Mouse (Mus musculus) adrenal gland, postnatal 4 days (tissue): ENCODE measurements around the gene Clybl. TPM values are rescaled to one million over a fixed set of nuclear protein-coding genes. Genes with fewer than 3 reads are reported as not detected.

Experiments
- DNase-seq, 2 experiments: peaks; one replicate each; pipeline ENCODE4 v3.0.0; 2021 to 2022; ENCODE audit warnings: low spot score in 2 of 2, mixed read lengths in 2 of 2
- long read RNA-seq, 2 experiments: library from polyadenylated mRNA; stranded (forward); transcript quantifications; one replicate each; pipeline ENCODE4 v2.0.0; 2021
- total RNA-seq, 2 experiments: library from RNA; stranded (reverse); gene quantifications; 2 replicates each; pipeline ENCODE4 v1.2.3; 2021

The Clybl gene
- total RNA-seq: 10 to 100 TPM; 42.9 to 48.9 TPM
- long read RNA-seq, experiment 1, transcript Clybl-201 (8 exons, 1,231 nt): major isoform, 81 of 116 reads
- long read RNA-seq, experiment 1, partial matches to known transcripts: 19 of 116 reads
- long read RNA-seq, experiment 1, other reads (novel, unspliced or antisense): 16 of 116 reads
- long read RNA-seq, experiment 2, transcript Clybl-201 (8 exons, 1,231 nt): major isoform, 62 of 84 reads
- long read RNA-seq, experiment 2, partial matches to known transcripts: 14 of 84 reads
- long read RNA-seq, experiment 2, other reads (novel, unspliced or antisense): 8 of 84 reads

DNA sequence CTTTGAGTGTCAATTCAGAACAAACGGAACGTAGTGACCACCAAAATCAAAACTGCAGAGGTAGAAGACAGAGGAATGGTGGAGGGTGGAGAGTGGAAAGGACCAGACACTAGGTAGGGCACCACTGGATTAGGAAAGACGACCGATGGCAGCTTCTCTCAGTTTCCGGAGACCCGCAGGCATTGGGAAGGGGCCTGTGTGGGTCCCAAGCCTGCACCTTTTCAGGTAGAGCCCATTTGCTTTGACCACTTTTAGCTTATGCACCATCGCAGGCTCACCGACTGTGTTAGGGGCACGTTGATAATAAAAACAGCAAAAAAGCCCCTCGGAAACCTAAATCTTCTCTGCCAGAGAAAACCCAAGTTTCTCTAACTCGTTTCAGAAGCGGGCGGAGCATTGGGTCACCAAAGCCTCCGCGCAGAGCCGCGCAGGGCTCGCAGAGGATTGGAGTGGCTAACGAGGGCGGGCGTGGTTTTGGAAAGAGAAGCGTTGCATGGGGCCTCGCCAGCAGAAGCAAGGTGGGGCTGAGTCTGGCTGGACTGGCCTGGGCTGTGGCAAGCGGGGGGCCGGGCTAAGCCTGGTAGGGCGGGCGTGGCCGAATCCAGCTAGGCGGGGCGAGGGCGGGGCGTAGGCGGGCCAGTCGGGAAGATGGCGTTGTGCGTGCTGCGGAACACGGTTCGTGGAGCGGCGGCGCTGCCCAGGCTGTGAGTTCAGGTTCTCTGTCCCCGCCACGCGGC lies at the start of gene Clybl:
Gene Clybl, plus strand, starts transcription at position 627 of the 737 bp plus-strand sequence.
- peak; percentile 91 to 95 for DNase-seq

DNA sequence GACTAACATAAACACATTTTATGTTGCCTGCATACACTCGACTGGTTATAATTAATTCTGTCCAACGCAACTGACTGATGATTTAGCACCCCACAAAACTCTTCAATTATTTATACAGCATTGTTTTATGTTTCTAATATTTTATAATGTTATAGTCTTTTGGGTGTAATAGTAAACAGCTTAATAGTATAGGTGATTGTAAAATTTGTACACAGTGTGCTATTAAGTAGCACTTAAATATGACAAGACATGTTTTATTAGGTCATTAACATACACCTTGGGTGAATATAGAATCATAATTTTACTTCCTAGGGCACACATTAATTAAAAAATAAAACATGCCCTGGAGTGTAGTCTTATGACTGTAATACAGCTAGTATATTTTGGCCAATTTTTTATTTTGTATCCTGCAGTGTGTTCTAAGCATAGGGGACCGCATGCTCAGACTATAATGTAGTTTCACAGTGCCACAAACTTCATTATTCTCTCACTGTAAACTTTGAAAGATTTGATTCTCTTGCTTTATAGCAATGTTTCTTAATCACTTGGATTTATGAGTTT lies 45.1 kb upstream of the Clybl start:
- no peak for DNase-seq

DNA sequence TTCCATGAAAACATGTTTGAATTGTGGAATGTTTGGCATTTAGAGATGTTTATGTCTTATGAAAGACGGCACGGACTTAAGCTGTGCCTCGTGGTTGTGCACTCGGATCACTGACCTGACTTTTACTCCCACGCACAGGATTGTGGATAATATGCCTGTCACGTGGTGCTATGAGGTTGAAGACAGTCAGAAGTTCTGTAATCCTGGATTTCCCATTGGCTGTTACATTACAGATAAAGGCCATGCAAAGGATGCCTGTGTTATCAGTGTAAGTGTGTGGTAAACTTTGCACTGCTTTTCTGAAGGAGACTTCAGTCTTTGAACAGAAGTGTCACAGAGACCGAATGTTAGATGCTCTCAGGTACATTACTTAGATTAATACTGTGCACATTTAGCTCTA lies 44.3 kb upstream of the Clybl start:
- no peak for DNase-seq

- DNase-seq: no peak
Observed at GRCm38 (mm10) chr14:122140126-122140525, 41.4 kb upstream of the Clybl start.

DNA sequence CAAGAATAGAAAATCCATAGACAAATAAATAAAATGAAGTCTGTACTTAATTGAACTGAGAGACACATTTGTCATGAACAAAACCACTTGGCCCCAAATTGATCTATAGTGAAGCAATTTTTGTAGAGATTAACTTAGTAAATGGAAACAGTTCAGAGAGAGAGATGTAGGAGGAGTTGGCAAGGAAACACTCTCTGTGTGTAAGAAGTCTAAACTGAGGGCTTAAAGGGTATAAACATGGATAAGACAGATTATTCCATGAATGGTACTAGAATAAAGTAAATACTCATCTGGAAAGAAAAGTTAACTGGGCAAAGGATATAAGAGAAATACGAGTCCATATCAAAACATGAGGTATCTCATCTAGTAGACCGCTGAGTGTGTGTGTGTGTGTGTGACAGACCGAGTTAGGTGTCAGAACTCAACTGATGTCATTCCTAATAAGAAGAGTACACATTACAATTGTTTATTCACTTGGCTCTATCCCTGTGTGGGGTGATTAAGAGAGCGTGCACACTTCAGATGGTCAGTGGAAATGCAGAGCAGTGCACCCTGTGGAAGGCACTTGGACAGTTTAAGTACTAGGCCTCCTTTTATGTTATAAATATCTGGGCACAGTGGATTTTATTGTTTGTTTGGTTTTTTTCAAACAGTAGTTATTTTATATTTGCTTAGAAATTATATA lies 37.8 kb upstream of the Clybl start:
- DNase-seq: no peak

DNA sequence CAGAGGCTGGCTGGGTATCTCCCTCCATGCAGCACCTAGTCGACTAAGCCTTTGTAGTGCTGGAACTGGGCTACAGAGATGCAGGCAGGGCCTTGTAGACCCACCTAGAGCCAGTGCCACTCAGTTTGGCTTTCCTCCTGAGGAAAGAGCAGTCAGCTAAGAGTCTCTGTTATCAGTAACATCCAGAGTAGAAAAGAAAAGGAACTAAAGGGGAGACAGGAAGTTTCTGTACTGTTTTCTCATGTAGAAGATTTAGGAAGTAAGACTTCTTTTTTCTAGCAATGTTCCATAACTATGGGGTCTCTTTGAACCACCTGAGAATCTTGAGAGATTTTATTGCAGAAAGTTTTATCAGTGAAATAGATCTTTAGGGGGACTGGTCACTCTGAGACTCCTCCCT lies 36.1 kb upstream of the Clybl start:
- DNase-seq: no peak

GRCm38 (mm10) chr14:122150616-122151015 lies 30.9 kb upstream of the Clybl start:
- DNase-seq: no peak

GRCm38 (mm10) chr14:122157738-122158137 lies 23.8 kb upstream of the Clybl start:
- no peak for DNase-seq

GRCm38 (mm10) chr14:122160916-122161315 lies 20.6 kb upstream of the Clybl start:
- DNase-seq: no peak

- no peak for DNase-seq
Observed at GRCm38 (mm10) chr14:122168912-122169311, 12.6 kb upstream of the Clybl start.

DNA sequence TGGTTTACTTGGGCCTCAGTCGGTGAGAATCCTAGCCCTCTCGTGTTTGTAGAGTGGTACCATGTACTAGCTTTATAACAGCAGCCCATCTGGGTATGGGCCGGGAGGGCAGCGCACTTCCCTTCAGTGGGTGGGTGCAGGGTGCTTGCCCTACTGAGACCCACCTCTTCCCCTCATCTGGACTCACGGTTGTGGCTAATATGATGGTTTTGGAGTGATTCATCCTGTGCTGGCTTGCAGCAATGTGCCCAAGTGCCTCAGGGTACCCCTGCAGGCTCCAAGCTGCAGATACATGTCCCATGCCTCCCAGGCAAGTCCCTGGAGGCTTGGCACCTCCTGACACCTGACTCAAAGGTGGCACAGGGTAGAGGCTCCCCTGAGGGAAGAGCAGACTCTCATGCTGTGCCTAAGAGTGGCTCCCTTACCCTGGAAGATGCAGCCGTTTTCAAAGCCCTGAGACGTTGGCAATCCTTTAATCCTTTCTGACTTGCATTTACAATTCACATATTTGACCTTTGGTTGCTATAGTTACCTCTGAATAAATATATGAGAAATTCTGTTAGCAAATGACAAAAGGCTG lies 11.2 kb upstream of the Clybl start:
- no peak for DNase-seq

DNA sequence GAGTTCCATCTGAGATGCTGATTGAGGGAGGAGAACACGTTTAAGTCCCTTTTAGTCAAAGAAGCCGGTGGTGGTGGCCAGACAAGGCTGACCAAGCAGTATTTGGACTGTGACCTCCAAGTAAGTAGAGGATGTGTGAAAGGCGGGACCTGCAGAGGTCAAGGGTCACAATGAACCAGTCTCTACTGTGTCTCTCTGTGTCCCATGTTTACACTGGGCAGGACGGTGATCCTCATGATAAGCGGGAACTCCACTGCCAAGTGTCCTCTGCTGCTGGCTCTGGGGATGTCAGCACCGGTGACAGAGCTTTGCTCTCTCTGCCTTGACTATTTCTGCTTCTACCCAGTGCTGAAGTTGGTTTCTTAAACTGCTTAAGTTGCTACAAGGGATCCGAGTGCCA lies 10.5 kb upstream of the Clybl start:
- DNase-seq: no peak

DNA sequence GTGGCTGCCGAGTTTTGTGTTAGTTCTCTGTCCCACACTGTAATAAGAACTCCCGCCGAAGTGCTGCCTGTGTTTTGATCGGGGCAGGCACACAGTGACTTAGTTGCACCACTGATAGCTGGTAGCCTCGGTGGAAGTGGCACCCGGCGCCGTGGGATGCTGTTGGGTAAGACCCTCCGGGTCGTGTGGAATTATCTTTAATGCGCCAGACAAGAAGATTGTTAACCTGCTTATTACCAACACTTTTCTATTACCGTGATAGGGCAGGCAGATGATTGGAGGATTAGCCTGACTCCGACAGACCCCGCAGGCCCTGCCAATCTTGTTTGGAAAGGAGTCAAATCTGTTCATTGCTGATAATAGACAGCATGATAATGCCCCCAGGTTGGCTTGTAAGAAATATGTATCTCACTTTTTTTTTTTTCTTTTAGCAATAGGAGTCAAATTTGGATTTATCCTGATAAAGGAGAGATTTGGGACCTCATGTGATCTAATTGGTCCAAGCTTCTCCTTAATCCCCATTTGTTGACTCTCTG lies 5.2 kb upstream of the Clybl start:
- DNase-seq: no peak

- DNase-seq: no peak
Observed at GRCm38 (mm10) chr14:122179262-122179661, 2.2 kb upstream of the Clybl start.

- DNase-seq: peak in 1 of 2 experiments; percentile 22
Observed at GRCm38 (mm10) chr14:122181815-122182157, 282 bp downstream of the Clybl start.

DNA sequence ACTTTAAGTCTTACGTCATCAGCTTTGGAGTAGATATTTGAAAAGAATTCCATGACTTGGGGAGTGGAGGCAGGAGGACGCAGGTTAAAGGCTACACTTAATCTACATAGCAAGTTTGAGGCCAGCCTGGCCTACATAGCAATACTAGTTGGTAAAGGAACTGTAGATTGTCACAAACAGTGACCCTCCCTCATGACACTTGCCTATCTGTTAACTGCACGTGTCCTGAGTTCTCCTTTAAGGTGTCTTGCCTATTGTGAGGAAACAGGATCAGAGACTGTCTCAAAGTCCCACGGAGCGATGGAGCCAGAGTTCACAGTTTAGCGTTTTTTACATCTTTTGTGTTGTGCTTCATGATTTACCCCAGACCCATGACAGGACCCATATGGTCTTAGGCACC lies 716 bp downstream of the Clybl start:
- no peak for DNase-seq

- no peak for DNase-seq
Observed at GRCm38 (mm10) chr14:122183974-122184373, 2.5 kb downstream of the Clybl start.

- DNase-seq: no peak
Observed at GRCm38 (mm10) chr14:122188250-122188649, 6.7 kb downstream of the Clybl start.

- DNase-seq: no peak
Observed at GRCm38 (mm10) chr14:122189901-122190300, 8.4 kb downstream of the Clybl start.

GRCm38 (mm10) chr14:122190527-122190926 lies 9.0 kb downstream of the Clybl start:
- DNase-seq: no peak

GRCm38 (mm10) chr14:122190941-122191510 lies 9.5 kb downstream of the Clybl start:
- no peak for DNase-seq
